Mouse (Mus musculus): ENCODE results near the gene Ccdc194. TPM values are rescaled to one million over a fixed set of nuclear protein-coding genes. Genes with fewer than 3 reads are reported as not detected.
"Not testable (repeated sequence)": the region's sequence is repeated elsewhere in the genome, so short reads cannot be mapped to it uniquely, and the experiment has no call there.

Gene Ccdc194
- total RNA-seq, 2 experiments from 2014 or later, result not detected

GRCm38 (mm10) chr8:71554644-71555043 lies 29.1 kb upstream of the Ccdc194 start:
- no peak for DNase-seq (ENCODE audit: low spot score in 2 of 2)

GRCm38 (mm10) chr8:71554001-71554400 lies 28.5 kb upstream of the Ccdc194 start:
- DNase-seq (ENCODE audit: low spot score in 2 of 2), result no peak

- DNase-seq (ENCODE audit: low spot score in 2 of 2), result no peak
Measured at GRCm38 (mm10) chr8:71552770-71553169, 27.3 kb upstream of the Ccdc194 start.

- no peak for DNase-seq (ENCODE audit: low spot score in 2 of 2)
Measured at GRCm38 (mm10) chr8:71550754-71551153, 25.2 kb upstream of the Ccdc194 start.

GRCm38 (mm10) chr8:71547590-71547989 lies 22.1 kb upstream of the Ccdc194 start:
- no peak for DNase-seq (ENCODE audit: low spot score in 2 of 2)

GRCm38 (mm10) chr8:71545053-71545452 lies 19.5 kb upstream of the Ccdc194 start:
- DNase-seq (ENCODE audit: low spot score in 2 of 2), result no peak

GRCm38 (mm10) chr8:71543755-71544154 lies 18.2 kb upstream of the Ccdc194 start:
- no peak for DNase-seq (ENCODE audit: low spot score in 2 of 2)

- peak; percentile 92 to 98 for DNase-seq (ENCODE audit: low spot score in 2 of 2)
Measured at GRCm38 (mm10) chr8:71542632-71543343, 17.3 kb upstream of the Ccdc194 start, which contains the start of gene Mvb12a. TSS of gene Mvb12a (plus strand) at chr8:71542922.

- DNase-seq (ENCODE audit: low spot score in 2 of 2), result peak in 1 of 2 experiments; percentile 45
Measured at GRCm38 (mm10) chr8:71537028-71537867, 11.7 kb upstream of the Ccdc194 start, which contains the start of gene Bst2. TSS of gene Bst2 (minus strand) at chr8:71537456.

GRCm38 (mm10) chr8:71535663-71536062 lies 10.2 kb upstream of the Ccdc194 start:
- DNase-seq (ENCODE audit: low spot score in 2 of 2), result no peak

- no peak for DNase-seq (ENCODE audit: low spot score in 2 of 2)
Measured at GRCm38 (mm10) chr8:71534263-71534810, 8.8 kb upstream of the Ccdc194 start.

GRCm38 (mm10) chr8:71530735-71531467 lies 5.4 kb upstream of the Ccdc194 start:
- not testable (repeated sequence) for DNase-seq (ENCODE audit: low spot score in 2 of 2)

GRCm38 (mm10) chr8:71528362-71529073 lies 3.0 kb upstream of the Ccdc194 start:
- no peak for DNase-seq (ENCODE audit: low spot score in 2 of 2)

- DNase-seq (ENCODE audit: low spot score in 2 of 2), result no peak
Measured at GRCm38 (mm10) chr8:71527162-71527870, 1.8 kb upstream of the Ccdc194 start.

GRCm38 (mm10) chr8:71526272-71526671 lies 761 bp upstream of the Ccdc194 start:
- DNase-seq (ENCODE audit: low spot score in 2 of 2), result no peak

GRCm38 (mm10) chr8:71521634-71522033 lies 3.9 kb downstream of the Ccdc194 start:
- peak; percentile 88 to 89 for DNase-seq (ENCODE audit: low spot score in 2 of 2)

GRCm38 (mm10) chr8:71519037-71519825 lies 6.3 kb downstream of the Ccdc194 start:
- DNase-seq (ENCODE audit: low spot score in 2 of 2), result peak in 1 of 2 experiments; percentile 41

GRCm38 (mm10) chr8:71516786-71517185 lies 8.7 kb downstream of the Ccdc194 start:
- no peak for DNase-seq (ENCODE audit: low spot score in 2 of 2)

GRCm38 (mm10) chr8:71515043-71515442 lies 10.5 kb downstream of the Ccdc194 start:
- DNase-seq (ENCODE audit: low spot score in 2 of 2), result no peak
